Mouse (Mus musculus) cerebellum, adult 11-12 months (tissue): ENCODE data around the gene Zfp87.

Experiments
- DNase-seq: peaks from one replicate; pipeline ENCODE4 v3.0.0; 2022

Gene Zfp87

DNA sequence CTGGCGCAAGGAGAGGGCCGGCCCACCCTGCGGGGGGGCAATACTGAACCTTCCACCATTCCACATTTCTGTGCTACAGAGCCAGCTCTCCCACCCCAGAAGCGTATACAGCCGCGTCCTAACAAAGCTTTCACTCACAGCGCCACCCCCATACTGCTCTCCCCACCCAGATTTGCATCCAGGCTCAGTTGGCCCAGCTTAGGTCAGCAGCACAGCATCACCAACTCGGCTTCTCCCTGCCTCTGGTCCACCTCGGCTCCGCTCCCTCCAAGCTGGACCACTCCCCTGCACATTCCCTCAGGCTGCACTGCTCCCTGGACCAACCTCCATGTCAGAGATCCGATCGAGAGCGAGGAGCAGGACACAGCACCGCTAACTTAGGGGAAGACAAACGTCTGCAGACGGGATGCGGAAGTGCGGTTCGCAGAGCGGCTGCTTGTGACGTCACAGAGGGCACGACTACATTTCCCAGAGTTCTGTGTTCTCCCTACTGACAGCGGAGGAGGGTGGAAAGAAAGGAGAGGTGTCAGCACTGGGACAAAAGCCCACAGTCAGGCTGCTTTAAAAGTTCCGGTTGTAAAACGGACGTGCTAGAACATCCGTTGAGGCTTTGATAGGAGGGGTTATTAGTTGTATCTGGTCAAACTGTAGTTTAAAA lies at the start of gene Zfp87, which contains the start of gene Gm26965:
Gene Zfp87, minus strand, starts transcription at position 425 of the 658 bp plus-strand sequence.
Gene Gm26965, minus strand, starts transcription at position 399 of the 658 bp plus-strand sequence.
- DNase-seq = peak; percentile 93

DNA sequence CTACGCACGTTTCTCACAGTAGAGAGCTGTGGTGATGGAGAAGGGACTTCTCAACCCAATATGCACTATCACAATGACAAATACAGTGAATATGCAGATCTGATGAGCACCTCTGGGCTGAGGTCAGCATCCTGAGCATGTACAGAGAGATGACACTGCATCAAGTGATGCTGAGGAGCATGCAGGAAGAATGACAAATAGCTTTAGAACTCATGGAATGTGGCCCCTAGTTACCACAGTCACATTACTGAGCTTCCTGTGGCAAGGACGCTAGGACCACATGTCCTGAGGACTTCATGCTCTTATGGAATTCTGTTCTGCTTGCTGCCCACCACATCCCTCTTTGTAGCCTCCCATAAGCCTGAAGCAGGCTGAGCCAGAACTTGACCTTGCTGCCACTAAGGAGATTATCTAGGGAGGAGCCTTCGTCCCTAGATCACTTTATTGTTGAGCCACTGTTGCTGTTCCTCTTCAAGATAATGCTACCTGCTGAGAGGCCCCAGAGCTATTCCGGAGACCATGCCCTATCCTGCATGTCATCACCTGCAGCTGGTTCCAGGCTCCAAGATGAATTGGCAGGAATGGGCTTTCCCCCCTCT lies 46.7 kb upstream of the Zfp87 start:
- DNase-seq = no peak

DNA sequence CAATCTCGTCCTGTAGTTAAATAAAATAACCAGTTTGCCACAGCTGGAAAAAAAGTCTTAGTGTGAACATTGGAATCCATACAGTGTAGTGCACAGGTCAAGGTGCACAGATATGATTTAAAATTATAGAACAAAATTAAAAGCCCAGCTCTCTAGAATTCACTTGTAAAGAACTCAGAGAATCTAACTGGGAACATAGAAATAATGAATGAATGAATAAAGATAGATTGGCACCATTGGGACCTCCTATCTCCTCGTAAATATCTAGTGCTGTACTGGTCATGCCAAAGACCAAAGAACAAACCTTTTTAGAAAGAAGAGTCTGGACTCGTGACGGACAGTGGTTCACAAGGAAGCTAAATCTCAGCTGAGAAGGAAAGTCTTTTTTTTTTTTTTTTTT lies 27.8 kb upstream of the Zfp87 start, which contains the start of gene Zfp748:
Gene Zfp748, minus strand, starts transcription at position 101 of the 400 bp plus-strand sequence.
- no peak for DNase-seq

DNA sequence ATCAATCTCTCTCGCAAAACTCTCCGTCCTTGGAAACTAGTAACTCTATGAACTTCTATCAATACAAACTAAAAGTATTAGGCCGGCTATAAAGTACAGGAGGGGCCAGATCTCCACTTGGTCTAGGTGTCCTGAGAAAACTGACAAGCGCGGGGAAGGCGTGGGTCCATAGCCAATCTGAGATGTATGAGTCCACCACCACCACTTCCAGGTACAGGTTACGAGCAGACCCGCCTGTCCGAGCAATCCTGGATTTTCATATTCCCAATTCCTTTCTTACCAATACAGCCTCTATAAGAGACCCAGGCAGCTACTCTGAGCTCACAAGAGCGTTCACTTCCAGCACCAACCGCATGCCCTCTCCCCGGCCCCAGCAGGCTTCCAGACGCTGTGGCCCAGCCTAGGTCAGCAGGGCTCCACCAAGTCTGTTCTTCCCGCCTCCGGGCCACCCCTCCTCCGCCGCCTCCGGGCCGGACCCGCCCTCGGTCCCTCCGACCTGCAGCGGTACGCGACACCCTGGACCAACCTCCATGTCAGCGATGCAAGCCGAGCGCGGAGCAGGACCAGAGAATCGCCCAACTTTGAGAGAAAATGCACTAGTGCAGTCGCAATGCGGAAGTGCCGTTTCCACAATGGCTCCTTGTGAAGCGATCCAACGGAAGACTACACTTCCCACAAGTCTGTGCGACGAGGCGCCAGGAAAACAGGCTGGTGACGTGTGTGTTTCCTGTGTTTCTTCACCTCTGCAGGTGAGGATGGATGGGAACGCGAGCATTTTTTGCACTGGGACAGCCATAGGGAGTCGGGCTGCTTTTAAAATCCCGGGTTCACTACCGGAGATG lies 26.7 kb upstream of the Zfp87 start:
- DNase-seq = peak; percentile 89

DNA sequence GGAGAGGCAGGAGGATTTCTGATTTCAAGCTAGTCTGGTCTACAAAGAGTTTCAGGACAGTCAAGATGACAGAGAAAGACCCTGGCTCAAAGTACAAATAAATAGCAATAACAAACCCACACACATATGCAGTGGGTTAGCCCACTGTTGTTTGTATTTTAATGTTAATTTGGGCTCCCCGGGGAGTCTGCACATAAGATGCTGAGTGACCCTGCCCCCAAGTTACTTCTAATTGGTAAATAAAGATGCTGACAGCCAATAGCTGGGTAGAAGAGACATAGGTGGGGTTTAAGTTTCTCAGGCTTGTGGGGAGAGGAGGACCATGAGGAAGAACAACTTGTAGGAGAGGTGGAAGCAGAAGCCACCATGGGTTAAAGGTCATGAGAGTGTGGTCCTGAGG lies 20.0 kb upstream of the Zfp87 start:
- DNase-seq = no peak

DNA sequence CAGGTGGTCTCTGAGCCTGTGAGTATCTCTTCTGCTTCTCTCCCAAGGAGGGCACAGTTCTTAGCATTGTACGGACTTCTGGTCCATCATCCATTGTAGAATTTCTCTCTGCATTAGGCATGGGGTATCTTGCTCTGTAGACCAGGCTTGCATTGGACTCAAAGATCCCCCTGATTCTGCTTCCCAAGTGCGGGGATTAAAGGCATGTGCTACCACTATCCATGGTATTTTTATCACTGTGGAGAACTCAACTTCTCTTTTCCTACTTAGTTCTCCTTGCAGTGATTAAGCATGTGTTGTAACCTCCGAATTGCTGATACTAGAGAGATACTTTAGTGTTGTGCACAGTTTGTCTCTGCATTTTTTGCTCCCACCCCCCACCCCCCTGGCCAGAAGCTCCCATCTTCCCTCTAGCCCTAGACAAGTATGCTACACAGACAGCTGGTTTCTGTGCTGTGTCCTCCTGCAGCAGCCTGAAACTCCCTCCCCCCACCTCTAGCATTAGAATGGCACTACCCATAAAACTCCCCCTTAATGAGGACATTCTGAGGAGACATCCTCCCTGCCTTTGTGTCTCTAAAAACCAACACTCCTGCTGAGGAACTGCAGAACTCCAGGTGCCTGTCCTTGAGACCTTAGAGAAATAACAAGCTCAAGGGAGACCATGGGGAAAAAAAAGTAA lies 1.2 kb upstream of the Zfp87 start:
- no peak for DNase-seq

DNA sequence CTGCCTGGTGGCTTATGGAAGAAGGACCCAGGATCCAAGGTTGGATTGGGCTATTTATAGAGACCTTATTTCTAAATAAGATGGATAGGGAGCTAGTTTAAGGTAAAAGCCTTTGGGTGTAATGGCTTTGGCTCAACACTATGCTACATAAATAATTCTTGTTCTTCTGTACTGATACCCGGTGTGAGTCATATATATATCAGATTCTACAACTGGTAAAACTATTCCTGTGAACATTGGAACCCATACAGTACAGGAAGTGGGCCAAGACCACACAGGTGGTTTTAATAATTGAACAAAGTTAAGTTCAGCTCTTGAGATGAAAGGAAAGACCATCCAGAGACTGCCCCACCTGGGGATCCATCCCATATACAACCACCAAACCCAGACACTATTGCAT lies 25.1 kb downstream of the Zfp87 start:
- DNase-seq = no peak

DNA sequence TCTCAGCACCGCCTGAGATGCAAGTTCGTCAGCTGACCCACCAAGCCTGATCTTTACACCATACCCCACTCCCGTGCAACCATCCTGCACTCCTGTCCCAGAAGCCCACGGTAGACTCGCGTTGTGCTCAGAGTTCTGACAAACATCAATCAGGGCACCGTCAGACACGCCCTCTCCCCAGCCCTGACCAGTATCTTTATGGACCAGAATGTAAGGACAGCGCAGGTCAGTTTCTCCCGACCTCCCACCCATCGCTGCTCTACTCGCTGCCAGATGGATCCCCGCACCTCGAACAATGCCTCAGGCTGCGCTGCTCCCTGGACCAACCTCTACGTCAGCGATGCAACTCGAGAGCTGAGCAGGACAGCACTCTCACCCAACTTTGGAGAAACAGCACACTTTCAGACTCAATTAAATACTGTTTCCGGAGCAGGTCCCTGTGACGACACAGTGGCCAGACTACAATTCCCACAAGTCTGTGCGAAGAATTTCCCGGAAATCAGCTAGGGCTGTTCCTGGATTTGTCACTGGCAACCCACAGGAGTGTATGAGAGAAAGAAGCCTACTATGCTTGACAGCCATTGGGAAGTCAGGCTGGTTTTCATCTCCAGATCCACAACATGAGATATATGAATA lies 25.8 kb downstream of the Zfp87 start, which contains the start of gene Zfp58:
Gene Zfp58, minus strand, starts transcription at position 472 of the 636 bp plus-strand sequence.
- DNase-seq = peak; percentile 82

DNA sequence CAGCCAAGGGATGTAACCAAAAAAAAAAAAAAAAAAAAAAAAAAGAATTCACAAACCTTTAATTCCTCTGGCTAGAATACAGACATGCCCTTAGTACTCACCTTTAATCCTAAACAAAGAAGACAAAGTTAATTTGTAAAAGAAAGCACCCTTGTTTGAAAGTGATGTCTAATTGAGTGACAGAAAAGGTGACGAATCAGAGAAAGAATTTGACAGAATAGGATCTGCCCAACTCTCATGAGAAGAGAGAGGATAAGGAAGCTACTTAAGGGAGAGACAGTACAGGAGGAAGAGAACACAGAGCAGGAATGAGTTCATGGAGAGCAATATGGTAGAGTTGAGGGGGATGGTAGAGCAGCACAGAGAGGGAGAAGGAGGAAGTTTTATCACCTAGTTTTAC lies 30.3 kb downstream of the Zfp87 start:
- no peak for DNase-seq

DNA sequence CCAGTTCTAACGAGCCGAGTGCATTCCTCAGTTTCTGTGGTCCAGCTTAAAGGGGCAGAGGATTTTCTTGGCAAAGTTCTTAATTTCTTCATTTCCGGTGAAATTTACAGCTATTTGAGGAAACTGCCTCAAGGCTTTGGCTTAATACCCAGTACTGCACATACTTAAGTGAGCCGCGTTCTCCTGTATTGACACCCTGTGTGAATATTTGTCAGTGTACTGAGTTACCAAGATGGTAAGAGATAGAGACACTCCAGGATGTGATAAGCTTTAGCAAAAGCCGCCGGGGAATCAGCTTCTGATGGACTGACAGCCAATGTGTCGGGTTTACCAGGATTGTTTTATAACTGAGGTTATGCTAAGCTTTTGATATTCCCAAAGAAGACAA lies 41.6 kb downstream of the Zfp87 start:
- no peak for DNase-seq

DNA sequence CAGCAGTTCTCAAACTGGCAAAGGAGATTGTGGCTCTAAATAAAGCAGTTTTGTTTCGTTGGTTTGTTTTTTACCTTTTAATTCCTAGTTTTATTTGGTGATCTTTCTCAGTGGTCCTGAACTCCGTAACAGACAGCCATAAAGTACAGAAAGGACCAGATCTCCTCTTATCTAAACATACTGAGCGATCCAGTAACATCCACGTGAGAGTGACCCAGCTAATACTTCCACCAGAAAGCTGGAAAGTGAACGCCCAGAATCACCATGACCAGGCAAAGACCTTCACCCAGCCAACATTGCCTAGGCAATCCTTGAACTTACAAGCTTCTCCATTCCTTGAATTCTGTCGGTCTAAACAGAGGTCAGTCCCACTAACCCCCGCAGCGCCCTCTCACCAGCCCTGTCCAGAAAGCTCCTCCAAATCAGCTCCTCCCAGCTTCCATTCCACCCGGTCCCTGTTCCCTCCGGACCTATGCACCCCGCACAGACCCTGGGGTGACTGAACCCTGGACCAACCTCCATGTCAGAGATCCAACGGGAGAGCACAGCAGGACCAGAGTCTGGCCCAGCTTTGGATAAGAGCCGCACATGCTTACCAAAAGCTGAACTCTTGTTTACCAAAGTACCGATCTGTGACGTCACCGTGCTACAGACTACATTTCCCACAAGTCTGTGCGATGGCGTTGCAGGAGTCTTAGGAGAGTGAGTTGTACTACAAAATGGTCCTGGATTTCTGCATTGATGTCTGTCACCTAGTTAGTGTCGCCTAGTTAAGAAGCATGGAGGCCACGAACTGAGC lies 42.2 kb downstream of the Zfp87 start, which contains the start of gene Zfp874b:
Gene Zfp874b, minus strand, starts transcription at position 634 of the 799 bp plus-strand sequence.
- DNase-seq = peak; percentile 87

DNA sequence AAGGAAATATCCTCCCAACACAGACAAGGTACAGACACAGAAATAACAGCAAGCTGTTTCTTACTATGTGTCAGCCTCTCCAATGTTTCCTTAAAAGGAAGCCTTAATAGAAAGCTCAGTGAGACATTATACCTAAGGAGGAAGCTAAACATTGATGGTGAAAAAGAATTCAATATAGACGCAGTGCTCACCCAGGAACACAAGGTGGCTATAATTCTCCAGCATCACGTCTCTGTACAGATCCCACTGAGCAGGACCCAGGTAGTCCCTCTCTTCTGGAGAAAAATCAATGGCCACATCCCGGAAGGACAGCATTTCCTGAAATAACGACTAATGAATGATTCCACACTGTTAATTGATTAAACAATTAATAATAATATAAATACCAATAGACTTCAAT lies 44.4 kb downstream of the Zfp87 start:
- DNase-seq = no peak

DNA sequence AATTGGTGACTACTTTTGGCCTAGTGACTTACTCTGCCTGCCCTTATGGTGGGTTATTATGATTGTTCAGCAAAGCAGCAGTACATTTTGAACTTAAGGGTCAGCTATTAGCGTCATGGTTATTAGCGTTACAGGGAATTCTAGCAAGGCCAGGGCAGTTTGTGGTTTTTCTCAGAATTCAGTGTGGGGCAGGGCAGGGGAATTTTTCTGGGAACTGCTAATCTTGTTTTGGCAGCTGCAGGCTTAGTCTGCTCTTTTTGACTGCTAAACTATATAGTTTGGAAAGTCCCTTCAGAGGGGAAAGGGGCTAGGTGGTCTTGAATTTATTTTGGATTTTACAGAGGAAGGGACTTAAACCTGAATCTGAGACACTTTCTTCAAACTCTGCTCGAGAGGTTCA lies 56.7 kb downstream of the Zfp87 start:
- no peak for DNase-seq
